ENCODE assay signal across 13 mouse cellular contexts in the genomic region with DNA sequence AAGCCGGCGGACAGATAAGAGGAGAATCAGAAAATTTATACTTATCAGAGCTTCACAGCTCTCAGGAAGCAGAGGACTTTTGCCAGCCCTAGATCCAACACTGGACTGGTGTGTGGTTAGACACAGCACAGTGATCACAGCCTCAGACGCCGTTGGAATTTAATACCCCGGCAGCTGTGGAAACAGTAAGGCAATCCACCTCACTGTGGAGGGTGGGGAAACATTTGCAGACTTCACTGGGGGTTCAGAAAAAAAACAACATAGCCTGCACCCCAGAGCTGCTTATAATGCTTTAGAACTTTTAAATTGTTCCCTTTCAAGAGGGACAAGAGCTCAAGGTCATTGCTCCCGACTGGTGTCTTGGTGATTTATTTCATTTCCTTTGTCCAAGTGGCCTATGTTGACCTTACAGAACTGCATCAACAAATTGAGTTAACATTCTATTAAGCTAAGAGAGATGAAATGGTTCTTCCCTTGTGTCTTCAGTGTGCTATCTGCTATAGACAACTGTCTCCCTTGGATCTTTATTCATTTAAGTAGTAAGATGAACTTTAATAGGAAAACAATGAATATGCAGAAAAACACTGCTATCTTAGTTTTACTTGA.
DNase-seq lines count a peak whose midpoint lies in the region; ATAC-seq and TF ChIP-seq lines count a peak whose summit lies in the region.
"Had no signal": no experiment of that assay in that cellular context is flagged by ENCODE, and none has a peak within 500 bp of the region (broad histone marks: within the 10 kb centered on the region; RNA-seq: fewer than 3 reads in every experiment).

No protein-coding gene starts in this region.

- no peak overlapping the region for H3K4me2 ChIP-seq in hindbrain, postnatal 0 days (ENCODE audit: low read depth, low read length)
- no peak overlapping the region for H3K4me2 ChIP-seq in hindbrain, embryonic 12.5 days (replicated peaks)
- H3K4me2 ChIP-seq in embryonic facial prominence, embryonic 13.5 days = no peak overlapping the region
- H3K4me2 ChIP-seq: heart, embryonic 13.5 days; intestine, embryonic 15.5 days; stomach, embryonic 15.5 days had no signal

- no peak overlapping the region for H3K4me3 ChIP-seq in hindbrain, postnatal 0 days (ENCODE audit: low read length)
- no peak overlapping the region for H3K4me3 ChIP-seq in hindbrain, embryonic 12.5 days
- no peak overlapping the region for H3K4me3 ChIP-seq in embryonic facial prominence, embryonic 13.5 days
- H3K4me3 ChIP-seq: heart, embryonic 13.5 days; intestine, embryonic 15.5 days; stomach, embryonic 15.5 days had no signal

- no peak overlapping the region for H3K9ac ChIP-seq in hindbrain, postnatal 0 days (replicated peaks; ENCODE audit: low read length)
- no peak overlapping the region for H3K9ac ChIP-seq in hindbrain, embryonic 12.5 days
- no peak overlapping the region for H3K9ac ChIP-seq in embryonic facial prominence, embryonic 13.5 days
- H3K9ac ChIP-seq: heart, embryonic 13.5 days; intestine, embryonic 15.5 days; stomach, embryonic 15.5 days had no signal

- H3K4me1 ChIP-seq in hindbrain, postnatal 0 days (ENCODE audit: insufficient read depth, low read length) = no peaks in the 10 kb centered on the region
- H3K4me1 ChIP-seq in hindbrain, embryonic 12.5 days = 0 out of 2 replicates have a peak, but pooled peaks cover 4% of the 10 kb centered on the region
- 0 out of 2 replicates have a peak, but pooled peaks cover 4% of the 10 kb centered on the region for H3K4me1 ChIP-seq in embryonic facial prominence, embryonic 13.5 days
- H3K4me1 ChIP-seq: intestine, embryonic 15.5 days; stomach, embryonic 15.5 days had no signal

- no peak overlapping the region for H3K27ac ChIP-seq in hindbrain, postnatal 0 days
- no peak overlapping the region for H3K27ac ChIP-seq in hindbrain, embryonic 12.5 days
- no peak overlapping the region for H3K27ac ChIP-seq in embryonic facial prominence, embryonic 13.5 days
- H3K27ac ChIP-seq: heart, embryonic 13.5 days; intestine, embryonic 15.5 days; stomach, embryonic 15.5 days had no signal

- no peak for TF ChIP-seq CTCF in hindbrain, postnatal 0 days (IDR thresholded peaks at IDR 0.05; ENCODE audit: low read depth)

- peak; percentile 2 for DNase-seq in hindbrain, postnatal 0 days (ENCODE audit: low spot score)
- peak; percentile 1 for DNase-seq in ZHBTc4 (ENCODE audit: low read depth, low spot score)
- peak; percentile 53 for DNase-seq in kidney, postnatal 14 days
- DNase-seq in testis, postnatal 14 days (ENCODE audit: low spot score) = no peak
- DNase-seq in heart, adult 18-20 months = no peak
- DNase-seq in ovary, adult 18-20 months (ENCODE audit: low spot score) = no peak
- DNase-seq: cerebellum, adult 11 months had no signal

- no peaks in the 10 kb centered on the region for H3K36me3 ChIP-seq in hindbrain, postnatal 0 days (ENCODE audit: insufficient read depth, low read length)
- no peaks in the 10 kb centered on the region for H3K36me3 ChIP-seq in hindbrain, embryonic 12.5 days
- no peaks in the 10 kb centered on the region for H3K36me3 ChIP-seq in embryonic facial prominence, embryonic 13.5 days
- H3K36me3 ChIP-seq: heart, embryonic 13.5 days; intestine, embryonic 15.5 days; stomach, embryonic 15.5 days had no signal

- WGBS in hindbrain, postnatal 0 days = 46% methylated on average over 6 of the region's 6 CpGs
- WGBS in hindbrain, embryonic 12.5 days = 45% methylated on average over 6 of the region's 6 CpGs
- 46% methylated on average over 6 of the region's 6 CpGs for WGBS in embryonic facial prominence, embryonic 13.5 days

- H3K27me3 ChIP-seq in hindbrain, postnatal 0 days (ENCODE audit: insufficient read depth, low read length) = no peaks in the 10 kb centered on the region
- no peaks in the 10 kb centered on the region for H3K27me3 ChIP-seq in hindbrain, embryonic 12.5 days
- no peaks in the 10 kb centered on the region for H3K27me3 ChIP-seq in embryonic facial prominence, embryonic 13.5 days
- H3K27me3 ChIP-seq: CH12.LX; heart, embryonic 13.5 days; intestine, embryonic 15.5 days; stomach, embryonic 15.5 days had no signal

- no peak for ATAC-seq in hindbrain, postnatal 0 days
- no peak for ATAC-seq in hindbrain, embryonic 12.5 days (ENCODE audit: low FRiP score)
- 0 out of 2 replicates have a peak, but pooled peaks have one; percentile 48 for ATAC-seq in embryonic facial prominence, embryonic 13.5 days (ENCODE audit: insufficient number of reproducible peaks, insufficient read depth, low FRiP score, low TSS enrichment, low read depth)
- ATAC-seq: intestine, embryonic 15.5 days had no signal

- H3K9me3 ChIP-seq in hindbrain, postnatal 0 days (ENCODE audit: low read length) = no peaks in the 10 kb centered on the region
- no peaks in the 10 kb centered on the region for H3K9me3 ChIP-seq in hindbrain, embryonic 12.5 days (replicated peaks)
- no peaks in the 10 kb centered on the region for H3K9me3 ChIP-seq in embryonic facial prominence, embryonic 13.5 days
- H3K9me3 ChIP-seq: heart, embryonic 13.5 days; intestine, embryonic 15.5 days; stomach, embryonic 15.5 days had no signal

Comparison
In these comparisons a context has a peak if more than half of its experiments do, and no peak if none do; other contexts are left out.
1. DNase-seq: peak in hindbrain, postnatal 0 days (single experiment), ZHBTc4 (single experiment) and kidney, postnatal 14 days (single experiment); none in testis, postnatal 14 days (single experiment), heart, adult 18-20 months (0 of 2) and ovary, adult 18-20 months (single experiment).